Mouse (Mus musculus) heart, postnatal 36 days (tissue): ENCODE results near the gene 4921509C19Rik. TPM values are rescaled to one million over a fixed set of nuclear protein-coding genes. Genes with fewer than 3 reads are reported as not detected.
"Not testable (repeated sequence)": the region's sequence is repeated elsewhere in the genome, so short reads cannot be mapped to it uniquely, and the experiment has no call there.

Experiments
- DNase-seq, 2 experiments: peaks; one replicate each; pipeline ENCODE4 v3.0.0; 2021 to 2022
- intact Hi-C: fragments of 180-260 bp; cut with DNase I; formaldehyde crosslinking; loops from one replicate; pipeline ENCODE4 v1.15.1; 2025
- total RNA-seq, 2 experiments: library from RNA; stranded (reverse); gene quantifications; 2 replicates each; pipeline ENCODE4 v1.2.3; 2021

Gene 4921509C19Rik
- total RNA-seq: not detected

DNA sequence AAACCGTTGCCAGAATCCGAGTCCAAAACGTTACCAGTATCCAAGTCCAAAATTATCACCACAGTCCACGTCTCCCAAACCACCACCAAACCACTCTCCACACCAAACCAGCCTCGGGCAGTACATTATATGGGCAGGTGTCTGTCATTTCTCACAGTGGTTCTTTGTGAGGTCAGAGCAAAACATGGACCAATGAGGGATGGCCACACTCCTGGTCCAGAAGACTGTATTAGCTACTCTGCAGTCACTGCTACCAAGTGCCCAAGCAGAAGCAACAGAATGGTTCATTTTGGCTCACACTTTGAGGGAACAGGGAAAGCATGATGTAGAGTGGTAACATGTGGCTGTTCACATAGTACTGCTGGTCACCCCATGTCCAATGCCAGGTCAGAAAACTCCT is at the start of gene 4921509C19Rik:
4921509C19Rik (minus strand) TSS at position 101 of the 400 bp plus-strand sequence.
- intact Hi-C loops, DNase-seq: not testable (repeated sequence)

- intact Hi-C loops: no loop called here
- no peak for DNase-seq
Measured at GRCm38 (mm10) chr2:151525520-151525919, 49.6 kb upstream of the 4921509C19Rik start.

GRCm38 (mm10) chr2:151524324-151525041 is 48.5 kb upstream of the 4921509C19Rik start:
- intact Hi-C loops: no loop called here

DNA sequence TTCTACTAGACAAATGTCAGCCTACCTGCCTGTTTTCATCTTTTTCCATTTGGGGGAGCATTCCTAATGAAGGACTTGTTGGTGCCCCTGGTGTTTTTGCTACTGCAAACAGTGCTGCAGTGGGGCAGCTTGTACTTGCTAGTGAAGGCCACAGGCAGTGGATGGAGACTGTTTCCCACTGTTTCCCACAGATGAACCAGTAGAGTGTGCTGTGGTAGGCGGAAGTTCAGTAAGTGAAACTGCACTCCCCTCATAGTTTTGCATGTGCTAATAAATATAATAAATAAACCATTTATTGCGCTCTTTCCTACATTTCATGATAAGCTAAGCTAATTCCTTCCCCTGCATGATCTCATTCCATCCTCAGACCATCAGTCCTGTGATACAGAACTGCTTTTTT is 43.0 kb upstream of the 4921509C19Rik start:
- intact Hi-C loops: no loop called here
- DNase-seq: no peak

More at GRCm38 (mm10) chr2:151524324-151525041, 48.5 kb upstream of the 4921509C19Rik start:
- no peak for DNase-seq

- intact Hi-C loops: no loop called here
- DNase-seq: no peak
Measured at GRCm38 (mm10) chr2:151513525-151514285, 37.8 kb upstream of the 4921509C19Rik start.

- intact Hi-C loops: no loop called here
- DNase-seq: peak; percentile 34 to 59
Measured at GRCm38 (mm10) chr2:151512199-151512598, 36.2 kb upstream of the 4921509C19Rik start.

GRCm38 (mm10) chr2:151504226-151504625 is 28.3 kb upstream of the 4921509C19Rik start:
- intact Hi-C loops: no loop called here
- DNase-seq: no peak

- intact Hi-C loops: no loop called here
- DNase-seq: no peak
Measured at GRCm38 (mm10) chr2:151500442-151501007, 24.6 kb upstream of the 4921509C19Rik start.

DNA sequence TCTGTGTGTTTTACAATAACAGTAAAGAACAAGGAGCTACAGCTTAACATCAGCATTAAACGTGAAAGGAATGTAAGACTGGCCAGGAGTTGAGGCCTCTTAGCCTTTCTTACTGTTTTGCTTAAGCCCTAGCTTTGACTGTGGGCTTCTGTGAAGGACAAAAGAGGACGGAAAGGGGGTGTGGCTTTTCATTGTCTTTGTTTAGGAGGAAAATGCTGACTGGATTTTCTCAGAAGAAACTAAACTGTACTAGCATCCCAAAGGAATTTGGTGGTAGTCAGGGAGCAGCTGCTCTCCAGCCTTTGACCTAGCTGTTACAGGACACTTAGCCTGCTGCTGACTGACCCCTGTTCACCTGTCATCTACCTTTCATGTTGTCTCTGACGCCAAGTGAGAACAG is 22.4 kb upstream of the 4921509C19Rik start:
- DNase-seq: no peak
- intact Hi-C loops: no loop called here

DNA sequence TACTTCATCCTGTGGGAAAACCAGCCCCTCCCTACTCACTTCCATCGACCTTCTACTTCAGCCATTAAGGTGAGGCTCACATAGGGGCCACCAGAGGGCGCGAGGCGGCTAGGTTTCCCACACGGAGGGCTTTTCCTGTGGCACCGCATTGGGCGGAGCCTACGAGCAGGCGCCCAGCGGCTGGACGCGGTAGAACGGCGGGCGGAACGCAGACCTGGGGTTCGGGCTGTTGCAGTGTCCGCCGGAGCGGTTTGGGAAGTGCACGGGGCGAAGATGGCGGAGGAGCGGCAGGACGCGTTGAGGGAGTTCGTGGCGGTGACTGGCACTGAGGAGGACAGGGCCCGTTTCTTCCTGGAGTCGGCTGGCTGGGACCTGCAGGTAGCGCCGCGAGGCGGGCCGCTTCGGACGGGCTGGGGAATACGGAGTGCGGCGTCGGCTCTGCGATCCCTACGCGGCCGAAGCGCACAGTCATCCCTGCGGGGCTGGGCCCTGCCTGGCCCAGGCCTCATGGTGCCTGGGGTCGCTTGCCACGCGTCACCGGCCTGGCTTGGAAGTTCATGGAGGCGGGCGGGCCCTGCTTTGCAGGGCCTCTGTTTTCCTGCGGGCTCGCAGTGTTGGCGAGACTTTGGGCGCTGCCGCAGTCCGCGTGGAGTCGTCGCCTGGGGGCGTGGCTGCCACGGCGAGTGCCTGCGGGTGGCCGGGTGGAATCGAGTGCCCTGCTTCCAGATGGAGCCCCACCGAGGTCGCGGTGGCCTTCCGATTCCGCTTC is 18.3 kb upstream of the 4921509C19Rik start, which contains the start of gene Nsfl1c:
Nsfl1c (plus strand) TSS at position 148 of the 769 bp plus-strand sequence.
- intact Hi-C loops: loop anchor here (1.0 to 5.0 kb wide), 5 partner anchors 49 to 817 kb away; partner anchors contain the start of gene Fkbp1a
- peak; percentile 97 for DNase-seq

GRCm38 (mm10) chr2:151486496-151486895 is 10.5 kb upstream of the 4921509C19Rik start:
- intact Hi-C loops: no loop called here
- no peak for DNase-seq

- intact Hi-C loops, DNase-seq: not testable (repeated sequence)
Measured at GRCm38 (mm10) chr2:151434971-151435370, 41.0 kb downstream of the 4921509C19Rik start.

GRCm38 (mm10) chr2:151434203-151434602 is 41.8 kb downstream of the 4921509C19Rik start:
- intact Hi-C loops, DNase-seq: not testable (repeated sequence)

Other genes with a start within 250 kb of the 4921509C19Rik start
- 10 to 100 TPM; 79.2 to 83.6 TPM for gene Nsfl1c, start 18.0 kb upstream of the 4921509C19Rik start, total RNA-seq
- 100 to 1,000 TPM; 213 to 229 TPM for gene Fkbp1a, start 66.3 kb upstream of the 4921509C19Rik start, total RNA-seq
- 1 to 10 TPM; 2.0 TPM for gene Sdcbp2, start 96.5 kb upstream of the 4921509C19Rik start, total RNA-seq
- 1 to 10 TPM; 4.0 to 4.8 TPM for gene Snph, start 156.4 kb upstream of the 4921509C19Rik start, total RNA-seq
- not detected for gene Rad21l, start 192.4 kb upstream of the 4921509C19Rik start, total RNA-seq
- 1 to 10 TPM; 4.3 to 5.2 TPM for gene Tmem74b, start 225.9 kb upstream of the 4921509C19Rik start, total RNA-seq